Mouse (Mus musculus) hindbrain, embryonic 12.5 days (tissue): ENCODE data around the gene Sh3bp4. TPM values are rescaled to one million over a fixed set of nuclear protein-coding genes. Genes with fewer than 3 reads are reported as not detected.
A peak's percentile ranks its signal among the peaks of the same experiment; 100 is the strongest.

Experiments
- ATAC-seq: fragments of 200-750 bp; cut with Nextera tagmentation; 2 replicates; pipeline ENCODE4 v1.8.0; 2017; ENCODE audit warnings: moderate TSS enrichment; ENCODE audit not compliant: low FRiP score
- H3K27ac ChIP-seq: fragments of 300-500 bp; sonication (generic); 2 replicates; pipeline ENCODE4 v1.5.1; 2016; ENCODE audit warnings: mild to moderate bottlenecking
- H3K27me3 ChIP-seq: fragments of 300-500 bp; sonication (generic); 2 replicates; pipeline ENCODE4 v1.6.1; 2016; ENCODE audit warnings: mild to moderate bottlenecking
- H3K36me3 ChIP-seq: fragments of 300-500 bp; sonication (generic); 2 replicates; pipeline ENCODE4 v1.6.1; 2016; ENCODE audit warnings: mild to moderate bottlenecking
- H3K4me1 ChIP-seq: fragments of 300-500 bp; sonication (generic); 2 replicates; pipeline ENCODE4 v1.6.1; 2016
- H3K4me2 ChIP-seq: fragments of 300-500 bp; sonication (generic); replicated peaks from 2 replicates; pipeline ENCODE4 v1.6.1; 2016; ENCODE audit warnings: mild to moderate bottlenecking
- H3K4me3 ChIP-seq: fragments of 300-500 bp; sonication (generic); 2 replicates; pipeline ENCODE4 v1.5.1; 2016; ENCODE audit warnings: mild to moderate bottlenecking
- H3K9ac ChIP-seq: fragments of 300-500 bp; sonication (generic); 2 replicates; pipeline ENCODE4 v1.6.1; 2016; ENCODE audit warnings: mild to moderate bottlenecking, moderate library complexity
- H3K9me3 ChIP-seq: fragments of 300-500 bp; sonication (generic); replicated peaks from 2 replicates; pipeline ENCODE4 v1.6.1; 2016; ENCODE audit warnings: mild to moderate bottlenecking
- WGBS: fragments of 180-500 bp; shearing (Covaris S2); methylation state at CpG from one replicate; pipeline ENCODE4 v1.1.7; 2016; 5-methylcytosine and 5-hydroxymethylcytosine counted together
- polyA plus RNA-seq: library from polyadenylated mRNA; unstranded; fragments of >200 nt; fragmentation: Nextera tagmentation; extraction: Ambion mirVana; gene quantifications from 2 replicates; pipeline ENCODE4 v1.2.1, GENCODE M21; 2016

The Sh3bp4 gene
- polyA plus RNA-seq, 1 experiment from 2014 or later, result 28.0 TPM

- Histone ChIP-seq H3K36me3 (peaks cover 36% of the 10 kb centered on the region), H3K9ac (no peak overlapping the region), H3K27ac (no peak overlapping the region), H3K9me3 (no peaks in the 10 kb centered on the region), H3K4me2 (no peak overlapping the region), H3K27me3 (no peaks in the 10 kb centered on the region), H3K4me3 (no peak overlapping the region), H3K4me1 (peaks cover 20% of the 10 kb centered on the region)
- ATAC-seq, result no peak
- 87% methylated on average over 9 of the region's 9 CpGs for WGBS
Measured at GRCm38 (mm10) chr1:89140113-89140512, 69.9 kb downstream of the Sh3bp4 start.

DNA sequence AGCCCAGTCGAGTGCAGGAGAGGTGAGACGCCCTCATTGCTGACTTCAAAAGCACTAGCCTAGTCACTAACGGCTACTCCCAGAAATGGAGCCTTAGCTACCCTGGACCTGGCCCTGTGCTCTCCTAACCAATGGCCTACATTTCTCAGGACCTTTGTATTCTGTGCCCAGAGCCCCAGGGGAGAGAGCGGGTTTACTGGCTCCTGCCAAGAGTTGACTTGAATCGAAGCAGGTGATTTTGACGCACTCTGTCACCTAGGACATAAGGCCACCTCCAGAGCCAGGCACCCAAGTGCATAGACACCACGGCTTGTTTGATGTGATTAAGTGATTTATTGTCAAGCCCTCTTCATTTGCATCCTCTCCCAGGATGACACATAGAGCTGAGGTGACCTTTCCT is 80.9 kb downstream of the Sh3bp4 start:
- no peak for ATAC-seq
- H3K4me1 ChIP-seq, result no peaks in the 10 kb centered on the region
- H3K4me3 ChIP-seq, result no peak overlapping the region
- 81% methylated on average over 7 of the region's 7 CpGs for WGBS
- peaks cover 51% of the 10 kb centered on the region for H3K36me3 ChIP-seq
- no peaks in the 10 kb centered on the region for H3K9me3 ChIP-seq
- H3K4me2 ChIP-seq, result no peak overlapping the region
- no peaks in the 10 kb centered on the region for H3K27me3 ChIP-seq
- no peak overlapping the region for H3K27ac ChIP-seq
- no peak overlapping the region for H3K9ac ChIP-seq

DNA sequence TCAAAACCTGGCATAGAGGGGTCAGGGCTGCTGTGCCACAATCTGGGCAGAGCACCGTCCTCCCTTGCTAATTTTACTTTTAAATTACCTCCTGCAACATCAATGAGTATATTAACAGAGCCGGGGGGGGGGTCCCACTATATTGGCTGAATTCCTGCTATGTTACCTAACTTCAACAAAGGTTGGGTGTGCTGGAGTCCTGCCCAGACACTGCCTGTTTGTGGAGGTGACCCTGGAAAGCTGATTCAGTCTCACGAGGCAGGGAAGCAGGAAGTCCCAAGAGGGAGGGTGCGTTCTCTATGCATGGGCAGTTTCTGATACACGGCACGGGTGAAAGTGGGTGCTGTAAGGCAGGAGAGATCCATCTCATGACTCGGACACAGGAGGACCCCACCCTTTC is 82.4 kb downstream of the Sh3bp4 start:
- no peak for ATAC-seq
- no peak overlapping the region for H3K4me3 ChIP-seq
- no peaks in the 10 kb centered on the region for H3K9me3 ChIP-seq
- peaks cover 47% of the 10 kb centered on the region for H3K36me3 ChIP-seq
- H3K27me3 ChIP-seq, result no peaks in the 10 kb centered on the region
- H3K4me2 ChIP-seq, result no peak overlapping the region
- no peaks in the 10 kb centered on the region for H3K4me1 ChIP-seq
- H3K9ac ChIP-seq, result no peak overlapping the region
- no peak overlapping the region for H3K27ac ChIP-seq
- WGBS, result 85% methylated on average over 7 of the region's 7 CpGs

GRCm38 (mm10) chr1:89153203-89153602 is 83.0 kb downstream of the Sh3bp4 start:
- no peak for ATAC-seq
- Histone ChIP-seq H3K36me3 (peaks cover 46% of the 10 kb centered on the region), H3K4me3 (no peak overlapping the region), H3K9ac (no peak overlapping the region), H3K27me3 (no peaks in the 10 kb centered on the region), H3K4me1 (no peaks in the 10 kb centered on the region), H3K4me2 (no peak overlapping the region), H3K27ac (no peak overlapping the region), H3K9me3 (no peaks in the 10 kb centered on the region)
- WGBS, result 88% methylated on average over 6 of the region's 6 CpGs

DNA sequence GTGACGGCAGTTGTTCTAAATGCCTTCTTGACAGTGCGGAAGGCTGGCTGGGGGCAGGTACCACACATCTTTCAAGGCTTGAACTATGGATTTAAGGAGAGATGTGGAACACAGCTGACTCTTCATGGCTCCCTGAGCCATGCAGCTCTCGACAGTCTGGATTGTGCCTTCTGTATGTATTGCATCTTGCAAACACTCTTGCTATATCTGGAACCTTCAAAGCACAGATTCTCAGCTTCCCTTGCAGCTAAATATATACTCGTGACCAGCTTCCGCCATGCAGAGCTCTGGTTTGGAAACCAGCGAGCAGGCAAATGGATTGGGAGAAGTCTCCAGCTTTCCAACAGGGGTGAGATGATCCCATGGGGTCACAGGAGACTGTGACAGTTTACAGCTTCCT is 93.3 kb downstream of the Sh3bp4 start:
- no peak for ATAC-seq
- Histone ChIP-seq H3K36me3 (no peaks in the 10 kb centered on the region), H3K27me3 (no peaks in the 10 kb centered on the region), H3K9ac (no peak overlapping the region), H3K4me3 (no peak overlapping the region), H3K4me1 (peaks cover 6% of the 10 kb centered on the region; the same call in 1 of the 2 replicates), H3K4me2 (no peak overlapping the region), H3K9me3 (no peaks in the 10 kb centered on the region; the same call in 1 of the 2 replicates), H3K27ac (no peak overlapping the region)
- 92% methylated on average over 6 of the region's 6 CpGs for WGBS

GRCm38 (mm10) chr1:89164281-89164680 is 94.1 kb downstream of the Sh3bp4 start:
- no peaks in the 10 kb centered on the region for H3K36me3 ChIP-seq
- H3K27me3 ChIP-seq, result no peaks in the 10 kb centered on the region
- H3K4me1 ChIP-seq, result peaks cover 6% of the 10 kb centered on the region; the same call in 1 of the 2 replicates
- H3K4me2 ChIP-seq, result no peak overlapping the region
- H3K4me3 ChIP-seq, result no peak overlapping the region
- H3K9ac ChIP-seq, result no peak overlapping the region
- H3K9me3 ChIP-seq, result no peaks in the 10 kb centered on the region; the same call in 1 of the 2 replicates
- H3K27ac ChIP-seq, result no peak overlapping the region
- ATAC-seq, result no peak
- 86% methylated on average over 5 of the region's 5 CpGs for WGBS

DNA sequence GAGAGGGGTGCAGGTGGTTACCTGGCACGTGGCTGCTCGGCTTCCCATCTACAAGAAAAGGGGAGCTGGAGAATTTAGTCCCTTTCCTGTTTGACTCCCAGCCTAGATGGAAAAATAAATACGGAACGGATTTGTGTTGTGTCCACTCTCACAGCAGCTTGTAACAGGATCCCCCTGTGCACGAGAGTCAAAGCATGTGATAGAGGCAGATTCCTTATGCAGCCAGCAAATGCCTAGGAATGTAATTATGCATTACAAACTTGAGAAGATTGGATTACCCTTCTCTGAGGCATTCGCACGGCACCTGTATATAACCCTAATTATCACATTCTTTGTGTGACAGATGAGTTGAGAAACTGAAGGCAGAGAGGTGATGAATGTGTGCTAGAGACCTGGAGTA is 94.5 kb downstream of the Sh3bp4 start:
- 0 out of 2 replicates have a peak overlapping the region, but pooled peaks have one; percentile 12 for H3K27ac ChIP-seq
- 55% methylated on average over 7 of the region's 7 CpGs for WGBS
- H3K36me3 ChIP-seq, result no peaks in the 10 kb centered on the region
- no peaks in the 10 kb centered on the region for H3K27me3 ChIP-seq
- no peak for ATAC-seq
- H3K4me2 ChIP-seq, result no peak overlapping the region
- peaks cover 6% of the 10 kb centered on the region; the same call in 1 of the 2 replicates for H3K4me1 ChIP-seq
- no peak overlapping the region for H3K4me3 ChIP-seq
- no peak overlapping the region for H3K9ac ChIP-seq
- H3K9me3 ChIP-seq, result no peaks in the 10 kb centered on the region; the same call in 1 of the 2 replicates

- peaks cover 6% of the 10 kb centered on the region; the same call in 1 of the 2 replicates for H3K4me1 ChIP-seq
- H3K27ac ChIP-seq, result no peak overlapping the region
- 62% methylated on average over 9 of the region's 9 CpGs for WGBS
- H3K4me3 ChIP-seq, result no peak overlapping the region
- no peak overlapping the region for H3K9ac ChIP-seq
- H3K36me3 ChIP-seq, result no peaks in the 10 kb centered on the region
- no peak overlapping the region for H3K4me2 ChIP-seq
- no peaks in the 10 kb centered on the region for H3K27me3 ChIP-seq
- H3K9me3 ChIP-seq, result no peaks in the 10 kb centered on the region
- ATAC-seq, result no peak
Measured at GRCm38 (mm10) chr1:89166814-89167249, 96.6 kb downstream of the Sh3bp4 start.

GRCm38 (mm10) chr1:89171275-89171767 is 101.1 kb downstream of the Sh3bp4 start:
- Histone ChIP-seq H3K27me3 (no peaks in the 10 kb centered on the region), H3K4me1 (peaks cover 6% of the 10 kb centered on the region; the same call in 1 of the 2 replicates), H3K27ac (no peak overlapping the region), H3K4me3 (no peak overlapping the region), H3K36me3 (no peaks in the 10 kb centered on the region), H3K9me3 (no peaks in the 10 kb centered on the region), H3K9ac (no peak overlapping the region), H3K4me2 (no peak overlapping the region)
- WGBS, result 78% methylated on average over 8 of the region's 8 CpGs
- no peak for ATAC-seq

- H3K4me2 ChIP-seq, result no peak overlapping the region
- no peak overlapping the region for H3K27ac ChIP-seq
- no peaks in the 10 kb centered on the region for H3K9me3 ChIP-seq
- ATAC-seq, result no peak
- H3K36me3 ChIP-seq, result no peaks in the 10 kb centered on the region
- H3K4me1 ChIP-seq, result no peaks in the 10 kb centered on the region
- WGBS, result 77% methylated on average over 7 of the region's 7 CpGs
- H3K27me3 ChIP-seq, result no peaks in the 10 kb centered on the region
- no peak overlapping the region for H3K4me3 ChIP-seq
- no peak overlapping the region for H3K9ac ChIP-seq
Measured at GRCm38 (mm10) chr1:89174621-89175020, 104.4 kb downstream of the Sh3bp4 start.

- no peaks in the 10 kb centered on the region for H3K36me3 ChIP-seq
- no peak overlapping the region for H3K9ac ChIP-seq
- H3K27me3 ChIP-seq, result no peaks in the 10 kb centered on the region
- H3K4me2 ChIP-seq, result no peak overlapping the region
- no peak for ATAC-seq
- 59% methylated on average over 2 of the region's 2 CpGs for WGBS
- no peak overlapping the region for H3K4me3 ChIP-seq
- H3K4me1 ChIP-seq, result no peaks in the 10 kb centered on the region
- H3K9me3 ChIP-seq, result no peaks in the 10 kb centered on the region
- H3K27ac ChIP-seq, result no peak overlapping the region
Measured at GRCm38 (mm10) chr1:89175355-89175754, 105.1 kb downstream of the Sh3bp4 start.

- H3K9me3 ChIP-seq, result no peaks in the 10 kb centered on the region
- peaks cover 16% of the 10 kb centered on the region for H3K4me1 ChIP-seq
- no peak overlapping the region for H3K27ac ChIP-seq
- ATAC-seq, result peak; percentile 62
- H3K36me3 ChIP-seq, result no peaks in the 10 kb centered on the region
- WGBS, result 7% methylated on average over 9 of the region's 9 CpGs
- 0 out of 2 replicates have a peak overlapping the region, but pooled peaks have one; percentile 9 for H3K9ac ChIP-seq
- H3K4me2 ChIP-seq, result peak overlapping the region; percentile 24
- H3K4me3 ChIP-seq, result no peak overlapping the region
- no peaks in the 10 kb centered on the region for H3K27me3 ChIP-seq
Measured at GRCm38 (mm10) chr1:89183261-89183831, 113.1 kb downstream of the Sh3bp4 start.
